Mouse (Mus musculus) embryo, embryonic 11.5 days (tissue): ENCODE measurements around the gene Nfib.

ENCODE experiments used
- DNase-seq: peaks from one replicate; pipeline ENCODE4 v3.0.0-alpha.2; 2012; ENCODE audit warnings: low read depth, low spot score

The Nfib gene

GRCm38 (mm10) chr4:82704841-82705794 is at the start of gene Nfib:
Gene Nfib, minus strand, starts transcription at chr4:82705750.
- no peak for DNase-seq

- no peak for DNase-seq
Measured at GRCm38 (mm10) chr4:82735764-82736163, 30.2 kb upstream of the Nfib start.

GRCm38 (mm10) chr4:82734765-82735481 is 29.4 kb upstream of the Nfib start:
- no peak for DNase-seq

- DNase-seq, result no peak
Measured at GRCm38 (mm10) chr4:82734348-82734747, 28.8 kb upstream of the Nfib start.

- no peak for DNase-seq
Measured at GRCm38 (mm10) chr4:82733636-82734035, 28.1 kb upstream of the Nfib start.

GRCm38 (mm10) chr4:82730248-82730887 is 24.8 kb upstream of the Nfib start:
- DNase-seq, result no peak

- no peak for DNase-seq
Measured at GRCm38 (mm10) chr4:82724058-82724457, 18.5 kb upstream of the Nfib start.

GRCm38 (mm10) chr4:82723048-82723447 is 17.5 kb upstream of the Nfib start:
- DNase-seq, result no peak

GRCm38 (mm10) chr4:82715833-82716232 is 10.3 kb upstream of the Nfib start:
- DNase-seq, result no peak

GRCm38 (mm10) chr4:82711611-82712295 is 6.2 kb upstream of the Nfib start:
- no peak for DNase-seq

GRCm38 (mm10) chr4:82709666-82710065 is 4.1 kb upstream of the Nfib start:
- no peak for DNase-seq

- DNase-seq, result no peak
Measured at GRCm38 (mm10) chr4:82706012-82706411, 462 bp upstream of the Nfib start.

- DNase-seq, result no peak
Measured at GRCm38 (mm10) chr4:82704079-82704830, 1.3 kb downstream of the Nfib start.

GRCm38 (mm10) chr4:82702808-82703207 is 2.7 kb downstream of the Nfib start:
- DNase-seq, result no peak

GRCm38 (mm10) chr4:82699504-82699903 is 6.0 kb downstream of the Nfib start:
- DNase-seq, result no peak

- no peak for DNase-seq
Measured at GRCm38 (mm10) chr4:82698616-82699015, 6.9 kb downstream of the Nfib start.

GRCm38 (mm10) chr4:82697151-82697550 is 8.4 kb downstream of the Nfib start:
- DNase-seq, result no peak

- no peak for DNase-seq
Measured at GRCm38 (mm10) chr4:82695760-82696501, 9.6 kb downstream of the Nfib start.

- no peak for DNase-seq
Measured at GRCm38 (mm10) chr4:82692009-82692326, 13.6 kb downstream of the Nfib start.
